14 mouse cellular contexts compared by ENCODE assay signal in the genomic region with DNA sequence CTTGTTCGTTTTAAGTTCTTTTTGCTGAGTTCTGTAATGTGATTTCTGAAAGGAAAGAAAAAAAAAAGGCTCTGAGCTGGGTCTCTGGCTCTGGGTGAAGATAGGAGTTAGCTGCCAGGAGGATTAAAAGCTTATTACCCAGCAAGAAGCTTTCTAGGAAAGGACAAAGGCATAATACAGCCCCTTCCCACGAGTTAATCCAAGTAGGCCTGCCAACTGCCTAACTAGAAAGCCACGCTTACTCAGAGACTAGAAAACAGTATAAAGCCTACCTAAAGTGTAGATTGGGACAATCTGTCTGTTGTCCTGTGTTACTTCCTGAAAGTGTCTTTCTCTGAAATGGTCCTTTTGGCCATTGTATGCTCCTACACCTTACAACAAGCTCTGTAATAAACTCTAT.
"Had no signal": no experiment of that assay in that cellular context is flagged by ENCODE, and none has a peak within 500 bp of the region (broad histone marks: within the 10 kb centered on the region; RNA-seq: fewer than 3 reads in every experiment).

No protein-coding gene starts in this region.

- H3K36me3 ChIP-seq: intestine, embryonic 15.5 days; limb, embryonic 12.5 days; liver, embryonic 13.5 days; neural tube, embryonic 15.5 days had no signal

- DNase-seq: kidney, adult 18-20 months; kidney, postnatal 10 days; kidney, postnatal 4 days; liver; liver, embryonic 13.5 days; liver, postnatal 0 days; lung, postnatal 36 days; right cerebral cortex, postnatal 25 days; thymus, postnatal 14 days had no signal

- ATAC-seq: intestine, embryonic 15.5 days; liver, postnatal 0 days had no signal

- H3K9ac ChIP-seq: intestine, embryonic 15.5 days; limb, embryonic 12.5 days; liver, embryonic 13.5 days; liver, postnatal 0 days; neural tube, embryonic 15.5 days had no signal

- H3K9me3 ChIP-seq: intestine, embryonic 15.5 days; limb, embryonic 12.5 days; liver, embryonic 13.5 days; neural tube, embryonic 15.5 days had no signal

- H3K4me2 ChIP-seq: intestine, embryonic 15.5 days; limb, embryonic 12.5 days; liver, embryonic 13.5 days; neural tube, embryonic 15.5 days had no signal

- H3K4me3 ChIP-seq: intestine, embryonic 15.5 days; layer of hippocampus, adult 2 months; limb, embryonic 12.5 days; liver, embryonic 13.5 days; neural tube, embryonic 15.5 days had no signal

- H3K4me1 ChIP-seq: intestine, embryonic 15.5 days; limb, embryonic 12.5 days; liver, embryonic 13.5 days; neural tube, embryonic 15.5 days had no signal

- H3K27ac ChIP-seq: intestine, embryonic 15.5 days; layer of hippocampus, adult 2 months; limb, embryonic 12.5 days; liver, embryonic 13.5 days; neural tube, embryonic 15.5 days; stomach, postnatal 0 days had no signal

- H3K27me3 ChIP-seq: intestine, embryonic 15.5 days; limb, embryonic 12.5 days; liver, embryonic 13.5 days; neural tube, embryonic 15.5 days had no signal
